Mouse (Mus musculus) heart, adult 2 months (tissue): ENCODE results near the gene Fbxw8. TPM values are rescaled to one million over a fixed set of nuclear protein-coding genes. Genes with fewer than 3 reads are reported as not detected.

Experiments used
- DNase-seq, 2 experiments: peaks; one replicate each; pipeline ENCODE4 v3.0.0; 2021
- H3K27ac ChIP-seq: fragments of 200-600 bp; 2 replicates; pipeline ENCODE4 v1.8.1; 2022
- H3K27me3 ChIP-seq: fragments of 200-500 bp; 2 replicates; pipeline ENCODE4 v1.6.1; 2012; ENCODE audit warnings: mild to moderate bottlenecking, low read length, inconsistent platforms, mixed read lengths; ENCODE audit not compliant: control insufficient read depth, insufficient read depth
- H3K36me3 ChIP-seq: fragments of 200-500 bp; 2 replicates; pipeline ENCODE4 v1.6.1; 2012; ENCODE audit warnings: low read length, inconsistent platforms; ENCODE audit not compliant: control insufficient read depth, insufficient read depth
- H3K4me1 ChIP-seq: fragments of 200-500 bp; 2 replicates; pipeline ENCODE4 v1.6.1; 2011; ENCODE audit warnings: low read length; ENCODE audit not compliant: control insufficient read depth, insufficient read depth
- H3K4me3 ChIP-seq: fragments of 200-600 bp; 2 replicates; pipeline ENCODE4 v1.8.1; 2022
- H3K79me2 ChIP-seq: fragments of 200-500 bp; replicated peaks from 2 replicates; pipeline ENCODE4 v1.6.1; 2012; ENCODE audit warnings: mild to moderate bottlenecking, inconsistent platforms, low read length, moderate library complexity, mixed read lengths; ENCODE audit not compliant: control insufficient read depth, insufficient read depth
- H3K9ac ChIP-seq: fragments of 200-500 bp; 2 replicates; pipeline ENCODE4 v1.6.1; 2012; ENCODE audit warnings: low read depth, mild to moderate bottlenecking, control low read depth, inconsistent platforms, low read length, mixed read lengths
- CTCF ChIP-seq: fragments of 200-600 bp; IDR thresholded peaks from 2 replicates; pipeline ENCODE4 v1.8.1; 2022; ENCODE audit warnings: antibody characterized with exemption, mild to moderate bottlenecking, moderate library complexity
- EP300 ChIP-seq: fragments of 200-500 bp; IDR thresholded peaks from 2 replicates; pipeline ENCODE4 v1.6.1; 2011; ENCODE audit warnings: low read depth, low read length, control low read depth; ENCODE audit not compliant: insufficient read depth
- POLR2A ChIP-seq: fragments of 200-500 bp; IDR thresholded peaks from 2 replicates; pipeline ENCODE4 v1.6.1; 2011; ENCODE audit warnings: mild to moderate bottlenecking, low read depth, low read length, control low read depth; ENCODE audit not compliant: insufficient read depth
- WGBS: fragments of 180-500 bp; shearing (Covaris S2); methylation state at CpG from one replicate; pipeline ENCODE4 v1.1.7; 2018; 5-methylcytosine and 5-hydroxymethylcytosine counted together
- intact Hi-C: fragments of 180-260 bp; cut with DNase I; formaldehyde crosslinking; loops from one replicate; pipeline ENCODE4 v1.15.1; 2025
- polyA plus RNA-seq: library from polyadenylated mRNA; depleted of rRNA; stranded (reverse); fragments of >200 nt; gene quantifications from 2 replicates; pipeline ENCODE4 v1.2.3, GENCODE M21; 2012
- total RNA-seq, 2 experiments: library from RNA; stranded (reverse); gene quantifications; 2 replicates each; pipeline ENCODE4 v1.2.3; 2021

Fbxw8 gene
- total and polyA plus RNA-seq, 3 experiments: 35.1 to 39.2 (median 36.8) TPM

GRCm38 (mm10) chr5:118028191-118029034 is 126.9 kb downstream of the Fbxw8 start:
- H3K36me3 ChIP-seq: no peaks in the 10 kb centered on the region
- peak overlapping the region; percentile 70 for H3K9ac ChIP-seq
- no peak for TF ChIP-seq POLR2A
- TF ChIP-seq EP300: no peak
- TF ChIP-seq CTCF: no peak
- 1% methylated on average over 79 of the region's 79 CpGs for WGBS
- H3K4me1 ChIP-seq: peaks cover 4% of the 10 kb centered on the region
- no peaks in the 10 kb centered on the region for H3K79me2 ChIP-seq
- H3K4me3 ChIP-seq: peak overlapping the region; percentile 60
- peaks cover 12% of the 10 kb centered on the region for H3K27me3 ChIP-seq
- intact Hi-C loops: loop anchor here (5.0 kb wide), 1 partner anchor 39 kb away; no protein-coding TSS in a partner anchor
- peak overlapping the region; percentile 76 for H3K27ac ChIP-seq
- peak; percentile 66 to 71 for DNase-seq

GRCm38 (mm10) chr5:118027698-118028190 is 127.5 kb downstream of the Fbxw8 start, which contains the start of gene Tesc:
TSS of gene Tesc (plus strand) at chr5:118027743.
- peak within 1 kb of the TSS; percentile 70 for H3K9ac ChIP-seq
- H3K27me3 ChIP-seq: peaks cover 12% of the 10 kb centered on the region
- TF ChIP-seq EP300 (no peak), CTCF (no peak), POLR2A (0 out of 2 replicates have a peak, but pooled peaks have one; percentile 22)
- WGBS: 2% methylated on average over 59 of the region's 63 CpGs
- peaks cover 4% of the 10 kb centered on the region for H3K4me1 ChIP-seq
- H3K36me3 ChIP-seq: no peaks in the 10 kb centered on the region
- peak in 1 of 2 experiments; percentile 59 for DNase-seq
- H3K27ac ChIP-seq: peak within 1 kb of the TSS; percentile 76
- H3K4me3 ChIP-seq: peak within 1 kb of the TSS; percentile 60
- intact Hi-C loops: loop anchor here (5.0 kb wide), 1 partner anchor 40 kb away; no protein-coding TSS in a partner anchor
- H3K79me2 ChIP-seq: no peaks in the 10 kb centered on the region

- Histone ChIP-seq H3K9ac (peak overlapping the region; percentile 11; the same call in 1 of the 2 replicates), H3K79me2 (no peaks in the 10 kb centered on the region), H3K27ac (no peak overlapping the region), H3K4me3 (peak overlapping the region; percentile 60), H3K4me1 (peaks cover 4% of the 10 kb centered on the region), H3K27me3 (peaks cover 12% of the 10 kb centered on the region), H3K36me3 (no peaks in the 10 kb centered on the region)
- intact Hi-C loops: loop anchor here (5.0 kb wide), 1 partner anchor 40 kb away; no protein-coding TSS in a partner anchor
- peak in 1 of 2 experiments; percentile 34 for DNase-seq
- TF ChIP-seq CTCF (no peak), POLR2A (no peak), EP300 (no peak)
- WGBS: 2% methylated on average over 39 of the region's 39 CpGs
Observed at GRCm38 (mm10) chr5:118027101-118027697, 128.1 kb downstream of the Fbxw8 start.

DNA sequence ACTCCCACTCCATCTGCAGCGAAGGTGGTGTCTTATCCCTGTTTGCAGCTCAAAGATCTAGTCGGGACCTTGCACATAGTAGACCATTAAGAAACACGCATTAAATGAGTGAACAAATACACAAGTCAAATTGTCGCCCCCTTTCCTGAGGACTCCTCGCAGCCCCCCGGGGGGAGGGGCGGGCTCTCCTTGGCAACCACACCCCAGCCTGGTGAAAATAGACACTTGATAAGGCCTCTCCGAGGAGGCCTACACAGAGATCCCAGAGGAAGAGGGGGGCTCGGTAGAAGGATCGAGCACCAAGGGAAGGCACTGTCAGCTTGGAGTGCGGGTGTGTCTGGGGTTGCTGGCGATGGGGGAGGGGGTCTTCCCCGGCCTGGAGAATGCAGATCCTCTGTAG is 128.9 kb downstream of the Fbxw8 start:
- Histone ChIP-seq H3K27ac (no peak overlapping the region), H3K4me1 (peaks cover 4% of the 10 kb centered on the region), H3K9ac (no peak overlapping the region), H3K27me3 (peaks cover 12% of the 10 kb centered on the region), H3K36me3 (no peaks in the 10 kb centered on the region), H3K79me2 (no peaks in the 10 kb centered on the region), H3K4me3 (no peak overlapping the region)
- WGBS: 6% methylated on average over 13 of the region's 13 CpGs
- intact Hi-C loops: loop anchor here (5.0 kb wide), 1 partner anchor 41 kb away; no protein-coding TSS in a partner anchor
- TF ChIP-seq POLR2A: no peak
- no peak for DNase-seq

DNA sequence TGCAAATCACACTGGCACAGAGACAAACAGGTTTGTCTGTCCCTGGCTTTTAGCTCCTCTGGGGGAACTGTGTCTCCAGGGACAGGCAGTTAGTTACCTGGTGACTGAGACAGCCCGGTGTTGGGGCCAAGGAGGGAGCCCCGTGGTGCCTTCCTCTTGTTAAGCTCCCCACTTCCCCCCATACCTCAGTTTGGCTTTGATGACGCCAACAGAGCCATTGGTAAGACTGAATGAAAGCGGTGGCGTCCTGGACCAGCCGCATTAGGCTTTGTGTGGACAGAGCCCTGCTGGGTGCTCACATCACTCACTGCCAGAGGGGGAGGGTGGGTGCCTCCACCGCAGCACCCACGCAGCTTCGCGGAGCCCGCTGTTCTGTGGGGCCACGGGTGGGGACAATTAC is 129.4 kb downstream of the Fbxw8 start:
- no peak overlapping the region for H3K4me3 ChIP-seq
- no peaks in the 10 kb centered on the region for H3K79me2 ChIP-seq
- WGBS: 27% methylated on average over 12 of the region's 12 CpGs
- H3K27me3 ChIP-seq: peaks cover 12% of the 10 kb centered on the region
- no peaks in the 10 kb centered on the region for H3K36me3 ChIP-seq
- H3K9ac ChIP-seq: no peak overlapping the region
- no peak for DNase-seq
- intact Hi-C loops: loop anchor here (5.0 kb wide), 1 partner anchor 41 kb away; no protein-coding TSS in a partner anchor
- peaks cover 4% of the 10 kb centered on the region for H3K4me1 ChIP-seq
- no peak overlapping the region for H3K27ac ChIP-seq
- no peak for TF ChIP-seq EP300
- no peak for TF ChIP-seq CTCF
- TF ChIP-seq POLR2A: no peak

DNA sequence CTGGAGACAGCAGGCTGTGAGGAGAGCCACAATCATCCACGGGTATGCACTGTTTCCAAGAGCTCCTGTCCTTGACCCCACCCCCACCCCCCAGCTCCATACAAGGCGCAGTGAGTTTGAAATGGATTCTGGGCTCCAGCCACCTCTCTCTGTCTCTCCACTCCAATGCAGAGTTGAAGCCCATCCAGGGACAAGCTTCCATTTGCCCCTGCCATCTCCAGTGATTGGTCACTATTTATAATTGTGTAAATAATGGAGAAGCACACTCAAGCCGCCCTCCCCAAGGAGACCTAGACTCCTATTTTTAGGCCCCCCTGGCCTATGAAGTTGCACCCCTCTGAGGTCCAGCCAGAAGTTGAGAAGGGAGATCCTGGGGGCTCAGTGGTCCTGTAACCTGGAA is 132.2 kb downstream of the Fbxw8 start:
- Histone ChIP-seq H3K36me3 (no peaks in the 10 kb centered on the region), H3K4me3 (no peak overlapping the region), H3K79me2 (no peaks in the 10 kb centered on the region), H3K27ac (no peak overlapping the region), H3K4me1 (no peaks in the 10 kb centered on the region), H3K27me3 (peaks cover 4% of the 10 kb centered on the region), H3K9ac (no peak overlapping the region; the same call in 1 of the 2 replicates)
- intact Hi-C loops: no loop called here
- TF ChIP-seq POLR2A (no peak), EP300 (no peak), CTCF (no peak)
- 48% methylated on average over 3 of the region's 3 CpGs for WGBS
- no peak for DNase-seq
